Mouse (Mus musculus): ENCODE measurements at regions not wholly inside any gene's neighbourhood (a gene's known extent, or its start where the extent isn't known, plus 50 kb on each side); places are given as distances from the start of the nearest gene placed in this dataset.

GRCm38 (mm10) chr1:51690878-51691277 is 212.7 kb upstream of the Nabp1 start:
- TF ChIP-seq EP300 (IDR thresholded peaks at IDR 0.05; ENCODE audit: low read depth) (no peak), CTCF (IDR thresholded peaks at IDR 0.05; ENCODE audit: low read depth) (no peak)
